Mouse (Mus musculus) brown adipose tissue, adult 24 weeks (tissue): Measurements from ENCODE around the gene Fgfbp3. TPM values are rescaled to one million over a fixed set of nuclear protein-coding genes. Genes with fewer than 3 reads are reported as not detected.

Experiments
- H3K27ac ChIP-seq: fragments of 200-500 bp; replicated peaks from 2 replicates; pipeline ENCODE4 v1.5.1; 2012; ENCODE audit warnings: low read depth, mild to moderate bottlenecking, low read length
- H3K4me1 ChIP-seq: fragments of 200-500 bp; 2 replicates; pipeline ENCODE4 v1.6.1; 2012; ENCODE audit warnings: low read length, mixed read lengths; ENCODE audit not compliant: control insufficient read depth, insufficient read depth, insufficient read length
- H3K4me3 ChIP-seq: fragments of 200-500 bp; 2 replicates; pipeline ENCODE4 v1.5.1; 2012; ENCODE audit warnings: low read depth, mild to moderate bottlenecking, low read length, moderate library complexity; ENCODE audit not compliant: insufficient read depth
- polyA plus RNA-seq: library from polyadenylated mRNA; stranded (reverse); fragments of >200 nt; gene quantifications from 2 replicates; pipeline ENCODE4 v1.2.4, GENCODE M21; 2012; ENCODE audit not compliant: missing spikeins, insufficient read depth, insufficient read length

Fgfbp3 gene
- polyA plus RNA-seq, 1 experiment: 1.1 TPM

DNA sequence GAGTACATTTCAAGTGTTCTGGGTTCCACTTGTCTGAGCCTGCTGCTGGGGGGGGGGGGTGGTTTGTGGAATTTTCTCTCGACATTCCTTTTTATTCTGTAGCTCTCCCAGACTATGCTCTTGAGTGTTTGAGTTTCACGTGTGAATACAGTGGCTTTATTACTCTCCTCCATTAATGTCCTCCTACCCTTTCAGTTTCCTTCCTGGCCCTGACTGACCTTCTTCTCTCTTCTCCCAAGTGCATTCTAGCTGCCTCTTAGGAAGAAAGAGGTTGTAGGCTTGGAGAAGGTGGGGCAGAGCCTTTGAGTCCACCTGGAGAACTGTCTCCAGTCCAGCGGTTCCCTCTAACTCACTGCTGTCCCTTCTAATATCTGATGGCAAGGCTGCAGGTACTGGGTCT, 3.5 kb upstream of the Fgfbp3 start:
- Histone ChIP-seq H3K4me1 (no peaks in the 10 kb centered on the region; the same call in 1 of the 2 replicates), H3K27ac (no peak overlapping the region), H3K4me3 (no peak overlapping the region)

DNA sequence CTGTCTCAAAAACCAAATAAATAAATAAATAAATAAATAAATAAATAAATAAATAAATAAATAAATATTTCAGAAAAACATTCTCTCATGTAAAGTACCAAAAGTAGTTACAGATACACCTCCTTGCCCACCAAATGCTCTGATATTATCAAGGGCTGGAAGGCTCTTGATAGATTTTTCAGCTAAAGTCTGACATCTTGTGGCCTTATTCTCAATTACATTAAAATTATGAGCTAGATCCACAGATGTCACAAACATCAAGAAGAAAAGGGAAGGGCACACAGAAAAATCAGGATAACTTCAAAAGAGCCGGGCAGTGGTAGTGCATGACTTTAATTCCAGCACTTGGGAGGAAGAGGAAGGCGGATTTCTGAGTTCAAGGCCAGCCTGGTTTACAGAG, 2.6 kb upstream of the Fgfbp3 start:
- Histone ChIP-seq H3K4me1 (no peaks in the 10 kb centered on the region; the same call in 1 of the 2 replicates), H3K4me3 (no peak overlapping the region), H3K27ac (no peak overlapping the region)

DNA sequence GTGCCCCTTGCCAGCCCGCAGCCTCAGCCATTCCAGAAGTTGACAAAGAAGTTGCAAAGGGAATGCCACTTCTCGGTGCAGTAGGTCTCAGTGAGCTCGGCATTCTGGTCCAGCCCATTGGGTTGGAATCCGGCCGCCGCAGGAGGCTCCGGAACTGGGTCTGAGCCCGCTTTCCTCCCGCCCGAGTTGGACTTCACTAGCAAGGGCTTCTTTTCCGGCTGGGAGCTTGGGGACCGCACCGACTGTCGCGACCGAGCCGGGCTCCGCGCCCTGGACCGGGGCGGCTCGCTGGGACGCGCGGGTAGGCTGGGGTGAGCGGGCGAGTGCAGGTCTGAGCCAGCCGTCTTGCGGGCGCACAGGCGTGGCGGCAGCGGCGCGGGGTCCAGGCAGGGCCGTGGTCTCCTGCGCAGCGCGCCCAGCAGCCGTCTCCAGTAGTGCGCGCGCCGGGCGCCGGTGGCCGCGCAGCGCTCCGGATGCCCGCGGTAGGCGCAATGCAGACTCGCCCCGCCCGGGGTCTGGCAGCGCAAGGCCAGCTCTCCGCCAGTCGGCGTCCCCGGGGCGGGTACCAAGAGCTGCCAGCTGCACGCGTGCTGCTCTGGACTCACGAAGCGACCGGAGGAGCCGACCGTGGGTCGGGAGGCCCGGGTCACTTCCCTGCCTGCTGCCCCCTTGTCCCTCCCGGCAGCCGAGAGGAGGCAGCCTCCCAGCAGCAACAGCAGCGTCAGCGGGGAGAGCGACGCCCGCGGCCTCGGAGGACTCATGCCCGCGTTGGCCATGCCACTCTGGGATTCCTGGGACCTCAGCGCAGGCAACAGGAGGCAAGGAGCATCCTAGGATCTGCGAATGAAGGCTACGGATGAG, 744 bp downstream of the Fgfbp3 start:
- H3K4me1 ChIP-seq: no peaks in the 10 kb centered on the region
- H3K27ac ChIP-seq: no peak overlapping the region
- H3K4me3 ChIP-seq: peak overlapping the region; percentile 69

DNA sequence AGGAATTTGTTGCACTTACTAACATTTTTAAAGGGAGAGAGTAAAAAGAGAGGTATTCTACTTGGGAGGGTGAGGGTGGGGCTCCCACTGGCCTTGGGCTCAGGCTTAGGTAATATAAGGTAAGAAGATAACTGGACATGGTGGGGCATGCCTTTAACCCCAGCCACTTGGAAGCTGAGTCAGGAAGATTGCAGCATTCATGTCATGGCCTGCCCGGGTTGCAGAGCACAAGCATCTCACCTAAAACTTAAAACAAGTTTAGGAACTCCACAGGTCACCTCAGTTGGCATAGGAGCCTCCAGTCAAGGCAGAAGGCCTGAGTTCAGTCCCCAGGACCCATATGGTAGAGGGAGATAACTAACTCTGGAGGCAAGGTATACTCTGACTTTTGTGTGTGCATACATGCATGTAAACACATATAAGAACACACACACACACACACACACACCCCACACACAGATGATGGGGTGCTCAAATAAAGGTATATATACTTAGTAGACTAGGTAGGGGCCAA, 2.5 kb downstream of the Fgfbp3 start:
- no peak overlapping the region for H3K27ac ChIP-seq
- no peak overlapping the region for H3K4me3 ChIP-seq
- no peaks in the 10 kb centered on the region for H3K4me1 ChIP-seq

DNA sequence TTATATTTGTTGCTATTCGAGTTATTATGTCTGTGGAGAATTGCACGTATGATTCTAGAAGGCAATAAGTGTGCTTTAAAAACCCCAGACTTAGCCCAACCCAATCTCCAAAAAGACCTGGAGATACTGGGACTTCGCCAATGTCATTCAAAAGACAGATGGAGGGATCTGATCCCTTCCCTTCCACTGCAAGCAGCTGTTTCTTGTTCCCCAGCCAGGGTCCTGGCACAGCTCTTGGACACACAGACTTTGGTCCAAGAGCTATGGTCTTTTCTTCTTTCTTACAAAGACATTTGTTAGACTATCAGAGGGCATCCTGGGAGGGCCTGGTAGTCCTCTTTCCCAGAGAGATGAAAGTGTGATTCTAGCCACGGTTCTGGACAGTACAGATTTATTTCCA, 3.2 kb downstream of the Fgfbp3 start:
- Histone ChIP-seq H3K4me3 (no peak overlapping the region), H3K27ac (no peak overlapping the region), H3K4me1 (no peaks in the 10 kb centered on the region)

DNA sequence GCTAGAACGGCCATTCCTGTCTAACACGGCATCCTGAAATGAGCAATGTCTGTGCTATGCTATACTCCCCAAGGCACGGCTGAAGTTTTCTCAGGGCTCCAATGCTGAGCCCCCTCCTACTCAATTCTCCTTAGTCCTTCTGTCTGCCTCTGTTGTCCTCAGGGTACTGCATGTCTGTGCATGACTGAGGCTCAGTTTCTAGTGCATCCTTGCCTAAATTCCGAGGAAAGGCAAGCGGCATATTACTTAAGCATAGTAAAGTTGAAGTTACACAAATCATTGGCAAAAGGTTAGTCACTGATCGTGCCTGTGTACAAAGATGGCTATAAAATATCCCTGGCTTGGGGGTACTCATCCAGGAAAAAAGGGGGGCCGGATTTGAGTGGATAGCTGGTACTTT, 6.4 kb downstream of the Fgfbp3 start:
- H3K27ac ChIP-seq: no peak overlapping the region
- H3K4me3 ChIP-seq: no peak overlapping the region
- no peaks in the 10 kb centered on the region for H3K4me1 ChIP-seq

DNA sequence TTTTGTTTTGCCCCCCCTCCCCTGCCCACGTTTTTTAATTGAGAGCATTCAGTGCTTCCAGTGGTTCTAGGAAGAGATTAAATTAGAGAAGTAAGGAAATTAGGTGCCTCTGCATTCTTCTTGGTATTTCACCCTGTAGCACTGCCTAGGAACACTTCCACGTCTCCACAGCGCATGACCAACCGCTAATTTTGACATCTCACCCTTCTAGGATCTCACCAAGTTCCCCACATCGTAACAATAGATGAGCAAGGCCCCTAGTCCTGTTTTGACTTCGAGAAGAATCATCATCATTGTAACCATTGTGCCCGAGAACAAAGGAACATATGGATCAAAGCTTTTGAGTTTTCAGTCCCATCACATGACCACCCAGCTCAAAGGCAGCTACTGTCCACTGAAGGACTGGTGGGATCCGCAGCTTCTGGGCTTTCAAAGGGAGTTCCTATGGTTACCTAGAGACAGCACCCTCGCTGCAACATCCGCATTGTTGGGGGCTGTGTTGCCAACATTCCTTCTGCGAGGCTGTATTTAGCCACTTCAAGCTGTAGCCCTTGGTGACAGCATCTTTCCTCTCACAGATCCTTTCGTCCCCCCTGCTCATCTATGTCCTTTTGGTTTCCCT, 8.9 kb downstream of the Fgfbp3 start:
- Histone ChIP-seq H3K4me3 (no peak overlapping the region), H3K4me1 (no peaks in the 10 kb centered on the region), H3K27ac (no peak overlapping the region)

DNA sequence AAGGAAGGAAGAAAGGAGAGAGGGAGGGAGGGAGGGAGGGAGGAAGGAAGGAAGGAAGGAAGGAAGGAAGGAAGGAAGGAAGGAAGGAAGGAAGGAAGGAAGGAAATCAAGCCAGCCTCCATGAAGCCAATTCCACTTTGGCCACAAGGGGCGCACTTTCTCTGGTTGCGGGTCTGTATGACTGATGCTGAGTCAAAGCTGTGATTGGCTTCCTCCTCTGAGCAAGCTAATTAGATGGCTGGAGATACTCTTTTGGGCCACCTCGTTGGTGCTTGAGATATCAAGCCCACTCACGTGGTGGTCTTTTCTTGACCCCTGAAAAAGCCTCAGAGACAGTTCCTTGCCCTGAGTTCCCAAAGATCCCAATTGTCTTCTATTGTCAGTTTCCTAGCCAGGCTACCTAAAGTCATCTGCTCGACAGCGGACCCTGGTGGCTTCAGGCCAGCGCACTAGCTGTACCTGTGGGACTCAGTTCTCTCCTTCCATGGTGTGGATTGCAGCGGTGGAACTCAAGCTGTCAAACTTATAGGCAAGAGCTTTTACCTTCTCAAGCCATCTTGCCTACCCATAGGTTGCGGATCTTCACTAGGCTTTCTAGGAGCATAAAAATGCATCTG, 9.6 kb downstream of the Fgfbp3 start:
- no peak overlapping the region for H3K4me3 ChIP-seq
- H3K4me1 ChIP-seq: no peaks in the 10 kb centered on the region
- H3K27ac ChIP-seq: no peak overlapping the region

DNA sequence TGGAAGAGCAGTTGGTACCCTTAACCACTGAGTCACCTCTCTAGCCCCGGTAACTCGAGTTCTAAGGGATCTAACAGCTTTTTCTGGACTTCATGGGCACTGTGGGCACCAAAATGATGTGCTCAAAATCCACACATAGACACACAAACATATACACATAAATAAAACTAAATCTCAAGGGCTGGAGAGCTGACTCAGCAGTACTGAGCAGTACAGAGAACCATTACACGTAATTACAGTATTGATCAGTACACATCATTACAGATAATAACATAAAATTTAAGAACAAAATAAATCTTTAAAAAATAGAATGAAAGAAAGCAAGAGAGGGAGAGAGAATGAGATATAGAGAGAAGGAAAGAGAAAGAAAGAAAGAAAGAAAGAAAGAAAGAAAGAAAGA, 10.3 kb downstream of the Fgfbp3 start:
- Histone ChIP-seq H3K4me1 (no peaks in the 10 kb centered on the region), H3K4me3 (no peak overlapping the region), H3K27ac (no peak overlapping the region)

DNA sequence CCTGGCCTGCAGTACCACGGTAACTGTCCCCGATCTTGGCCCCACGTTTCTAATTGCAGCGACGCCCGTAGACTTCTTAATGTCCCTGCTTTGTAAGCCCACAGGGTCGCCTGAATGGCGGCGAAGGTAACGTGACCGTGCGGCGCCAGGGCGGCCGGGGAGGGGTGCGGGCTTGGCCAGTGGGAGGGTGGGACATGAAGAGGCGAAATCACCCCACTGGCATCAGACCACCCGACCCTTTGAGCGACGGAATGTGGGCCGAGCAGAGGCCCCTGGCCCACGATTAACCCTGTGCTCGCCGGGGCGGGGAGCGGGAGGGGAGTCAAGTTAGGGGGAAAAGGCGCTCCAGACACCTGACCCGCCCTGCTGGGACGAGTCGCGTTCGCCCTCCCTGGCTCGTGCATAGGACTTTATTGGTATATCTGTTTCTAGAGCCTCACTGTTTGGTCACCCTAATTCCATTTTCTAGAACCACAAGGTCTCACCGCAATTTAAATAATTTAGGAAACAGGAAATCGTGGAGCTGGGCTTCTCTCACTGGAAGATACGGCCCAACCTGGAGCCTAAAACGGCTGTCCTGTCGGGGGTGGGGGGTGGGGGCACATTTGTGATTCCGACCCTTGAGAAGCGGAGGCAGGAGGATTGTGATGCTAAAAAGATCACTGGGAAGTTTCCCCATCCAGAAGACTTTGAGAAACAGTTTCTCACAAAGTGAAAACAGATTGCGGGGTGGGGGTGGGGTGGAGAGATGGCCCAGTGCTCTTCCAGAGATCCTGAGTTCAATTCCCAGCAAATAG, 15.0 kb downstream of the Fgfbp3 start:
- H3K27ac ChIP-seq: no peak overlapping the region
- H3K4me3 ChIP-seq: peak overlapping the region; percentile 61
- H3K4me1 ChIP-seq: no peaks in the 10 kb centered on the region

DNA sequence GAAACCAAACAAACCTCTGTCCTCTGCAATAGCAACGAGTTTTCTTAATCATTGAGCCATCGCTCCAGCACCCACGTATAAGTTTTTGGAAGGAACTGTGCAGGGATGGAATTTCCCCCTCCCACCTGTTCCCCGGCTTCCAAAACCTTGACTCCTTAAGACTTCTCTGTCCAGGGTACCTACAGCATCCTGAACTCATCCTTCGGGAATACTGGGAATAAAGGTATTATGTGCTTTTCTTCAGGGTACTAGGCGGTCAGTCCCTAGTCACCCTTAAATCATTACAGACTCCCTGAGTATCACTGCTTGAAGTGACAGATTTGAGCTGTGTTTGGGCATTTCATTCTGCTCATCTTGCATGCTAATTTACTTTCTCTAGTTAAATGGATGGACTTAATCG, 16.0 kb downstream of the Fgfbp3 start:
- Histone ChIP-seq H3K4me3 (no peak overlapping the region), H3K4me1 (no peaks in the 10 kb centered on the region), H3K27ac (no peak overlapping the region)

DNA sequence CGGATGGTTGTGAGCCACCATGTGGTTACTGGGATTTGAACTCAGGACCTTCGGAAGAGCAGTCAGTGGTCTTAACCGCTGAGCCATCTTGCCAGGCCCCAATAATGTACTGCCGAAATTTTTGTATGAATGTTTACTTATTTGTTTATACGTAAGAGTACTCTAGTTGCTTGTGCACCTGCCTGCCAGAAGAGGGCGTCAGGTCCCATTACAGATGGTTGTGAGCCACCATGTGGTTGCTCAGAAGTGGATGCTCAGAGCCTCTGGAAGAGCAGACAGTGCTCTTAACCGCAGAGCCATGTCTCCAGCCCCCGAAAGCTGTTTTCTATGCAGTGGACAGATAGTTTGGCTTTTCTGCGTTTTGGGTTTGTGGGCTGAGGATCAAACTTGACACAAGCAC, 21.6 kb downstream of the Fgfbp3 start:
- Histone ChIP-seq H3K4me3 (no peak overlapping the region), H3K27ac (no peak overlapping the region), H3K4me1 (no peaks in the 10 kb centered on the region)

DNA sequence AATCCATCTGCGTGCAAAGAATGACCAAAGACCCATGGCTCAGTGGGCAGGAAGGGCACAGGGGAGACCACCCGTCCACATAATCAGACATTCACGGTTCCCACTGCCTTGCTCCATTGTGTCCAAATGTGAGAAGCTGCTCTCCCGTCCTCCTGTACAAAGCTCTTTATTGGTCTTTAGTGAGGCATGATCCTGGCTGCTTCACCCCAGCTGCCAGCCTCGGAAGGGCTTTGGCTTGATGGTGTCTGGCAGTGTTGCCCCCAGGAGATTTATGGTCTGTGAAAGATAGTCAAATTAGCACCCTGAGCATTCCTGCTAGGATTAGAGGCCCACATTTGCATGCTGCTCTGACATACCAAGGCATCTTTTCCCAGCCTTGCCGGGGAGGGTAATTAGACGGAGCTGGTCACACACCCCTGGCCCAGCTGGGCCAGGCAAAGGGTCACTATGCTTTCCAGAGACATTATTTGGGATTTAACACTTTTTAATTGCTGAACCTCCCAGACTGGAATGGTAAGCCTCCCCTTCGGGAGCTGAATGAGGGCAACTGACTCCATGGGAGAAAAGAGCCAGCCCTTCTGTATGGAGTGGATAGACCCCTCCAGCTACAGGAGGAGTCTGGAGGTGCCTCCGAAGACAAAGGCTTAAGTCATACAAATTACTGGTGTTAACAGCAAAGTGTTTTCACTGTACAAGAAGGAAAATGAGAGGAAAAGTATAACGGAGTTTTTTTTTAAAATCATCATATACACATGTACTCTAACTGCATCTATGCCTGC, 22.4 kb downstream of the Fgfbp3 start:
- H3K27ac ChIP-seq: no peak overlapping the region
- no peaks in the 10 kb centered on the region for H3K4me1 ChIP-seq
- no peak overlapping the region for H3K4me3 ChIP-seq

DNA sequence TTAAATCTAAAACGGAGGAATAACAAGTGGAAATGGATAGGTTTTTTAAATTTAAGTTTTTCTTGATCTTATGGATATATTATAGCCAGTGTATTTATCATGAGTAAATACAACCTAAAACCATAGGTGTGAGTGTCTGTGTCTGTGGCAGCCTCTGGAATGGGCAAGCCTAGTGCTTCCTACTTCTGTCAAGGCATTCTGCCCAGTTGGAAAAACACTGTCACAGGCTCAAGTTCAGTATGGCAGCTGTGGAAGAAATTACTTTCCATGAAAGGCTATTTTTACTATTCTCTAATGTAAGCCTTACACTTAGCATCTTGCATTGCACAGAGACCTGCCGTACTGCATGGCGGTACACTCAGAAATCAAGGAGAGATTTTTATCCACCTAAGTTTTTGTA, 27.7 kb downstream of the Fgfbp3 start:
- Histone ChIP-seq H3K4me1 (no peaks in the 10 kb centered on the region), H3K27ac (no peak overlapping the region), H3K4me3 (no peak overlapping the region)
